Mouse (Mus musculus) liver, adult (tissue): ENCODE data around the gene Gm20388.
A peak's percentile ranks its signal among the peaks of the same experiment; 100 is the strongest.

Source experiments
- GATA4 ChIP-seq: IDR thresholded peaks from 2 replicates; pipeline ENCODE4 v1.6.1; 2014; ENCODE audit warnings: mild to moderate bottlenecking, low read length; ENCODE audit not compliant: insufficient replicate concordance

Gene Gm20388

GRCm38 (mm10) chr8:121570801-121571200 is 1660.2 kb downstream of the Gm20388 start:
- no peak for TF ChIP-seq GATA4

DNA sequence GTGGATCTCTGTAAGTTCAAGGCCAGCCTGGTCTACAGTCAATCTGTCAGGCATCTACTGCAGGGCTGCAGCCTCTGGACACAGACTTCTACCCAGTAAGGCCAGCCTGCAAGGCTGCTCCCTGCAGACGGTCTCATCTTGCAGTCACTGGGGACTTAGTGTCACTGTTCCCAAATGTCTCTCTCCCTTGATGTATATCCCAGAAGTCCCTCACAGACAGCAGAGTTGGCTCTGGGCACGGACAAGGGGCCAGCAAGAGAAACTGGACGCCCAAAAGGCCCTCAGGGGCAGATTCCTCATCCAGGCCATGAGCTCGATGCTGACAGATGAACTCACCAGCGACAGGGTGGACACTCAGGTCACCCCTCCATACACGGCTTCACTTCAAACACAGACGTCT is 1661.5 kb downstream of the Gm20388 start:
- no peak for TF ChIP-seq GATA4

DNA sequence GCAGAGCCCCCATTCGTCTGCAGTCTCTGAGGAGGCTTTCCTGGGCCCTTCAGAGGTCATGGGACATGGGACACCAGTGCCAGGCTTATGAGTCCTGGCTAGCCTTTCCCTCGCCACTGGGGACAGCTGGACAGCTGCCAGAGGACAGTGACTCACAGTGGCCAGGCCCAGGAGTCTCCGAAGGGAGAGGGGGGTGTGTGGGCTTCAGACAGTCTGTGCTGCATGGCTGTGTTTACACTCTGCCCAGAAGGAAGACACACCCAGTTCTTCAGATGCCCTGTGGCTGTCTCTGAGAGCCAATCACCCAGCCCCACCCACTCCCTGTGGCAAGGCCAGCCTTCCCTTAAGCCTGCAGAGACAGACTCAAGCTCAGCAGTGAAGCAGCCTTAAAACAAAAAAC is 1662.6 kb downstream of the Gm20388 start:
- TF ChIP-seq GATA4: no peak

DNA sequence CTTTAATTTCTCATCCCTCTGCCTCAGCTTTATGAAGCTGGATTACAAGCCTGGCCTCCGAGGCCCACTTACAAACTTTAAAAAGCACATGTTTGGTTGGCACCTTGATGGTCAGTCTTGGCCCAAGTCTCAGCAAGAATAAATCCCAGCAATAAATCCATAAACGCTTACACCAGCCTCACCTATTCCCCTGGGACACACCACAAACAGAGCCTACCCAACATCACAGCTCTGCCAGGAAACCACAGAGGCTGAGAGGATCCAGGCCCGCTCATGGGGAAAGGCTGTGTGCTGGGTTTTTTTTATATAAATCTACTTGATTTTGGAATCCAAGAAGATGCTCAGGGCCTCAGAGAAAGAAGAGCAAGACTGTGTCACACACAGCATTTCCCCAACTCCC is 1665.0 kb downstream of the Gm20388 start:
- TF ChIP-seq GATA4: no peak

GRCm38 (mm10) chr8:121577751-121578675 is 1667.4 kb downstream of the Gm20388 start:
- TF ChIP-seq GATA4: no peak

GRCm38 (mm10) chr8:121578676-121579451 is 1668.2 kb downstream of the Gm20388 start, which contains the start of gene Fbxo31:
TSS of gene Fbxo31 (minus strand) at chr8:121578806.
- TF ChIP-seq GATA4: no peak

GRCm38 (mm10) chr8:121580465-121580864 is 1669.8 kb downstream of the Gm20388 start:
- no peak for TF ChIP-seq GATA4

DNA sequence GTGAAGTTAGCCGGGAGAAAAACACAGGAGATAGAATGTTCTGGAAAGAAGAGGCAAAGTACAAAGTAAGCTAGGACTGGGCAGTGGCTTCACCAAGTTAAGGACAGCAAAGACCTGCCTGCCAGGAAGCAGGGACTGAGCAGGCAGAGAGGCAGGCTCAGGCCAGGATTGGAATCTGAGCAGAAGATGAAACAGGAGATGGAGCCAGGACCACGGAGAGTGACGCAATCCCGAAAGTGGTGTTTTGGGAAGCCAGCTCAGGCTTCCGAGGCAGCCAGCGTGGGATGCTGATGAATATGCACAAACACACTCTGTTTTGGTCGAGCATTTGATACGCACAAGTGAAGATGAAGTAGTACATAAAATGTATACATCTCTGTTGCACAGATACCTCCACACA is 1673.0 kb downstream of the Gm20388 start:
- TF ChIP-seq GATA4: no peak

DNA sequence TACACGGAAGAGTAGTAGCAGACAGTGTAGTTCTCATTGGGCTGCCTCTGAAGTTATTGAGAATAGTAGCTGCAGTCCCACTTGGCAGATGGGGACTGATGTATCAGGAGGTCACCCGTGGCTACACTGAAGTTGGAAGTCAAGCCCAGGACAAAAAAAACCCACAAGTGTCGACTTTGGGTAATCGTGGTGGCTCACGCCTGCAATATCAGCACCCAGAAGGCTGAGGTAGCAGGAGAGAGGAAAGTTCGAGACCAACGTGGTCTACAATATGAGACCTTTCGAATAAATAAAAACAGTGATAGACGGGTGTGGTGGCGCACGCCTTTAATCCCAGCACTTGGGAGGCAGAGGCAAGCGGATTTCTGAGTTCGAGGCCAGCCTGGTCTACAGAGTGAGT is 1674.1 kb downstream of the Gm20388 start:
- no peak for TF ChIP-seq GATA4

- TF ChIP-seq GATA4: peak; percentile 1; the same call in 1 of the 2 replicates
Observed at GRCm38 (mm10) chr8:121585159-121585825, 1674.7 kb downstream of the Gm20388 start.

DNA sequence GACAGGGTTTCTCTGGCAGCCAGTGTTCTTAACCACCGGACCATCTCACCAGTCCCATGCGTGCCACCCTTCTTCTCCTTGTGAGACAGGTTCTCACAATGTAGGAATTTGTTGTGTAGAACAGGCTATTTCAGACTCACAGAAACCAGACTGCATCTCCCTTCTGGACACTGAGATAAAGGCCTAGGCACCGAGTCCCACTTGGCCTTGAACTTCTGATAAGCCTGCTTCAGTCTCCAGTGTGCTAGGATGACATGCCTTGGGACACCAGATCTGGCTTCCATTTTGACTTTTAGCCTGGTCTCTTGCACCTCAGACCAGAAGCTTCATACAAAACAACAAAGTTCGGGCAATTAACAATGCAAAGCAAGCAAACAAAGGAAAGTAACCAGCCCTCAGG is 1678.1 kb downstream of the Gm20388 start:
- no peak for TF ChIP-seq GATA4

DNA sequence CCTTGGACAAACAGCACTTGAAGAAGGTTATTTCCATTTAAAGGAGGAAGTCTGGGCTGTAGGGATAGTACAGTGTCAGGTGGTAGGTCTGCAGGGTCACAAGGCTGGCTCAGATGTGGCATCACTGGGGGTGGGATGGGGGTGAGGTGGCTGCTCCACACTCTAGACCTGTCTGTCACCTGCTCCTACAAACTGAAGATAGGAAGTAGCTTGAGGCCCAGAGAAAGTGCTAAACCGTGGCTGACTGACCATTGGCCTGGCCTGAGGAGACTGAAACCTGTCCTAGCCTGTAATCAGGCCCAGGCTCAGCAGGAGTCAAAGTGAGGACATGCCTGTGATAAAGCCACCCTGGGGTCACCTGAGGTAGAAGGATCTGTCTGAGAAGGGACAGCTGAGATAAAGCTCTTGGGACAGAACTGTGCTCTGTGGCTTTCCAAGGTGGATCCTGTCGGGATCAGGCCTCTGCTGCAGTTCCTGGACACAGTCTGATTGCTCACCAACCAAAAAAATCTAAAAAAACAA is 1678.6 kb downstream of the Gm20388 start:
- TF ChIP-seq GATA4: no peak

DNA sequence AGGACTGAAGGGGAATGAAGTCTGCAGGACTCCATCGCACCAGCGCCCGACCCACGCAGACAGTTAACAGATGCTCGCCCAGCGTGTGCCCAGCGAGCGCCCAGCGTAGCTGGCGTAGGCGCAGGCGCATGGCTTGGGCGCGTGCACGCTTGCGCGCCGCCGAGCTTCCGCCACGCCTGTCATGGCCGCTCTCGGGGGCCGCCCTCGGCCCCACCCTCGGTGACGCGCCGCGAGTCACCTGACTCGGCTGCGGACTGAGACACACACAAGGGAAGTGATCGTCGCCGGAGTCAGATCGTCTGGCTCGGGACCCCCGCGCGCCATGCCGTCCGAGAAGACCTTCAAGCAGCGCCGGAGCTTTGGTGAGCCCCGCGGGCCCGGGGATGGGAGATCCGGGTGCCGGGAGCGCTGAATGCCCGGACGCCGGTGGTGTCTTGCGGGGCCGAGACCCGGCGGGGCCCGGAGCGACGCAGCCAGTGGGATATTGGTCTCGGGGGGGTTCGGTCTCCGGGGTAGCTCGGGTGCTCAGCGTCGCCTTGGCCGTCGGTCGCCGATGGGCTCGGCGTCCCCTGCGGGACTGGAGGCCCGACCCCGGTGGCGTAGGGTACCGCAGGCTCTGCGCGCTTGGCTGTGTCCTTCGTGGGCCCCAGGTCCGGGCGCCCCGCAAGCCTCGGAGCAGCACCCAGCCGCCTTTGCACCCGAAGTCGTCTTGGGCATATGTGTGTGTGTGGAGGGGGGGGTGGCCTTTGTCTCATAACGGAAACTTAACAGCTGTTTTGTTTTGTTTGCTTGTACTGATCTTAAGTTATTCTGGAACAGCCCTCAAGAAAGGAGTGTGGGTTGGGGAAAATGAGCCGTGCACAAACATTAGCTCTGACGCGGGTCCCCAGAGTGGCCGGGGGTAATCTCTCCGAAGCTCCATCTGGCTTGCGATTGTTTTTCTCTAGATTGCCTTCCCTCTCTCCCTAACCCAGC is 1679.8 kb downstream of the Gm20388 start, which contains the start of gene Map1lc3b:
Map1lc3b (plus strand) TSS at position 159 of the 975 bp plus-strand sequence.
- peak; percentile 51; the same call in 1 of the 2 replicates for TF ChIP-seq GATA4
